Mouse (Mus musculus) thymus, adult 2 months (tissue): ENCODE data around the gene Rbms3.

Source experiments
- CTCF ChIP-seq: fragments of 200-500 bp; IDR thresholded peaks from 2 replicates; pipeline ENCODE4 v1.5.1; 2012; ENCODE audit warnings: mild to moderate bottlenecking, control low read depth, low read length, moderate library complexity, borderline replicate concordance; ENCODE audit not compliant: control insufficient read depth, poor library complexity, insufficient read depth; ENCODE audit errors: extremely low read depth
- POLR2A ChIP-seq: fragments of 200-500 bp; IDR thresholded peaks from 2 replicates; pipeline ENCODE4 v1.6.1; 2012; ENCODE audit warnings: mild to moderate bottlenecking, low read length, control low read depth, moderate library complexity; ENCODE audit not compliant: control insufficient read depth, poor library complexity, insufficient read depth; ENCODE audit errors: extremely low read depth

DNA sequence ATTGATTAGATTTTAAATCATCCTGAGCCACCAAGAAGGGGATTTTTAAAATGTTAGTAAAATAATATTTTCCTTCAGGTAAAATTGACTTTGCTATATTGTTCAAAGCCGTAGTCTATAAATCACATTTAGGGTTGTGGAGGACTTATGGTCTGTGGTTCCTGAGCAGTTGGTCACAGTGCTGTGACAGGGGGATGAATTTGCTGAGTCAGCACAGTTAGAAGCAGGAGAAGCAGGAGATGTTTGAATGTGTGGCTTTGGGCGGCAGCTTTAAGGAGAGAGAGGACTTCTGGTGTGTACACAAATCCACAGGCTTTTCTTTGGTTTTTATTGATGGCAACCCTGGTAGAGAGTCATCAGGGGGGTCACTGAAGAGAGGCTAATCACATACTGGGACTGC is 514.1 kb downstream of the Rbms3 start:
- TF ChIP-seq CTCF (no peak), POLR2A (no peak)
